Mouse (Mus musculus): Measurements from ENCODE around the gene Sgms1. TPM values are rescaled to one million over a fixed set of nuclear protein-coding genes. Genes with fewer than 3 reads are reported as not detected.

Sgms1 gene
- polyA plus RNA-seq, 1 experiment from 2014 or later = 28.9 TPM

DNA sequence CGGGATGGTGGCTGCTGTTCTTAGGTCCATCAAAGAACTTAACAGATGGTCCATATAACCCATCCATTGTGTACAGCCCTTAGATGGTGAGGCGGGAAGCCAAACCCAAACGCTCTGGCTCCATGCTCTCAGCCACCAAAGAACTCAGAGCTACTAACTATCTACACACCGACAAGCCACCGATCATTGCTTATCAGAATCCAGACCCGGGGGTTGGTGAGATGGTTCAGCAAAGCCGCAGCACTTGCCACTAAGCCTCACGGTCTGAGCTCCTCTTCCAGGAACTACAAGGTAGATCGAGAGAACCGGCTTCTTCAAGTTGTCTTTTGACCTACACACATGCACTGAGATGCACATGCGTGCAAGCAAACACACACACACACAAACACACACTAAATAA, 8.8 kb downstream of the Sgms1 start:
- no peaks in the 10 kb centered on the region for H3K27me3 ChIP-seq

GRCm38 (mm10) chr19:32379239-32379920, 10.1 kb downstream of the Sgms1 start:
- Histone ChIP-seq H3K27ac (no peak overlapping the region), H3K36me3 (no peaks in the 10 kb centered on the region), H3K4me1 (peaks cover 13% of the 10 kb centered on the region), H3K9me3 (no peaks in the 10 kb centered on the region), H3K9ac (no peak overlapping the region), H3K4me2 (replicated peaks) (no peak overlapping the region), H3K4me3 (no peak overlapping the region), H3K27me3 (no peaks in the 10 kb centered on the region)
- WGBS = 79% methylated on average over 6 of the region's 6 CpGs
- ATAC-seq (ENCODE audit: insufficient number of reproducible peaks, insufficient read depth, low FRiP score, low TSS enrichment) = no peak

More for the DNA sequence above, 8.8 kb downstream of the Sgms1 start:
- Histone ChIP-seq H3K4me3 (no peak overlapping the region), H3K27ac (no peak overlapping the region), H3K4me1 (peaks cover 13% of the 10 kb centered on the region), H3K9me3 (no peaks in the 10 kb centered on the region), H3K36me3 (no peaks in the 10 kb centered on the region), H3K9ac (no peak overlapping the region), H3K4me2 (replicated peaks) (no peak overlapping the region)
- 94% methylated on average over 11 of the region's 11 CpGs for WGBS
- ATAC-seq (ENCODE audit: insufficient number of reproducible peaks, insufficient read depth, low FRiP score, low TSS enrichment) = no peak

DNA sequence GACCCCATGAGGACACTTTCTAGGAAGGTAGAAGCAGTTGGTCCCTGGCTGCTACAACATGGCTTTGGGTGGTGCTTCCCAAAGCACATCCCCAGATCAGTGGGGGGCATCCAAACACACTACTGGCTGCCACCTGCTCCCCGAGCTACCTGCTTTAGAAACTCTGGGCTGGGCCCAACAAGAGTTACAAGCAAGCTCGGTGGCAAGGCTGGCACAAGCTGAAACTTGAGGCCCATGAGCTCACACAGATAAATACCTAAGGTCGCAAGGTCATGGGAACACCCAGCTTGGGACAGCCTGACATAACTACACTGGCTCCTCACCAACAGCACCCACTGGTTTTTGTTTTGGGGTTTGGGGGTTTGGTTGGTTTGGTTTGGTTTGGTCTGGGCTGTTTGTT, 10.9 kb downstream of the Sgms1 start:
- Histone ChIP-seq H3K36me3 (no peaks in the 10 kb centered on the region), H3K4me1 (peaks cover 13% of the 10 kb centered on the region), H3K4me3 (no peak overlapping the region), H3K9me3 (no peaks in the 10 kb centered on the region), H3K4me2 (replicated peaks) (no peak overlapping the region), H3K9ac (no peak overlapping the region), H3K27me3 (no peaks in the 10 kb centered on the region), H3K27ac (no peak overlapping the region)
- no peak for ATAC-seq (ENCODE audit: insufficient number of reproducible peaks, insufficient read depth, low FRiP score, low TSS enrichment)
- 67% methylated on average over 3 of the region's 3 CpGs for WGBS

GRCm38 (mm10) chr19:32377701-32378325, 11.7 kb downstream of the Sgms1 start:
- H3K9me3 ChIP-seq = no peaks in the 10 kb centered on the region
- no peak overlapping the region for H3K4me2 ChIP-seq (replicated peaks)
- H3K9ac ChIP-seq = no peak overlapping the region
- H3K4me3 ChIP-seq = no peak overlapping the region
- ATAC-seq (ENCODE audit: insufficient number of reproducible peaks, insufficient read depth, low FRiP score, low TSS enrichment) = no peak
- no peak overlapping the region for H3K27ac ChIP-seq
- peaks cover 13% of the 10 kb centered on the region for H3K4me1 ChIP-seq
- H3K27me3 ChIP-seq = no peaks in the 10 kb centered on the region
- no peaks in the 10 kb centered on the region for H3K36me3 ChIP-seq
- WGBS = 65% methylated on average over 6 of the region's 7 CpGs

DNA sequence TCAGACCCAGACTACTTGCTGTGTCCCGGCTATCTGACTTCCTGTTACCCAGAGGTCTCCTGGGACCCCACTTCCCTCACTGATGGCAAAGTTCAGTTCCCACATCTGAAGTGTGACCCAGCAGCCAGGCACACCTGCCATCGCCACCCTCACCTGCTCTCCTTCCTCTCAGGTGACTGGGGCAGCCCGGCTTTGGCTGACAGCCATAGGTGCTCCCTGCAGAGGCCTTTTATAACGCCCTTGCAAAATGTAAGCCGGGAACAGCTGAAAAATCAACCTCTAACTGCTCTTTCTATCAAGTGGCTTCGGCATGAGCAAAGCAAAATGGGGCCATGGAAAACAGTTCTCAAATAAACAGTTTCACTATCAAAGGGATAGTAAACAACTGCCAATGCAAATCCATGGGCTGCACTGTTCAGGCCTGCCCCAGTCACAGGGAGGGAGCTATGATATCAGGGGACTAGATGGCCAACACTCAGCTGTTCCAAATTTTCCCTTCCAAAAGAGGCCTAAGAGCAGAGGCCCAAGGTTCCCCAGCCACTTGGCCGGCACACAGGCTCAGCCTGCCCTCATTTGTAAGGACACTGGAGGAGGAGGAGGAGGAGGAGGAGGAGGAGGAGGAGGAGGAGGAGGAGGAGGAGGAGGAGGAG, 12.5 kb downstream of the Sgms1 start:
- H3K4me1 ChIP-seq = peaks cover 13% of the 10 kb centered on the region
- no peak for ATAC-seq (ENCODE audit: insufficient number of reproducible peaks, insufficient read depth, low FRiP score, low TSS enrichment)
- H3K4me3 ChIP-seq = no peak overlapping the region
- no peak overlapping the region for H3K9ac ChIP-seq
- no peaks in the 10 kb centered on the region for H3K27me3 ChIP-seq
- no peak overlapping the region for H3K4me2 ChIP-seq (replicated peaks)
- 53% methylated on average over 7 of the region's 7 CpGs for WGBS
- H3K9me3 ChIP-seq = no peaks in the 10 kb centered on the region
- no peaks in the 10 kb centered on the region for H3K36me3 ChIP-seq
- no peak overlapping the region for H3K27ac ChIP-seq

DNA sequence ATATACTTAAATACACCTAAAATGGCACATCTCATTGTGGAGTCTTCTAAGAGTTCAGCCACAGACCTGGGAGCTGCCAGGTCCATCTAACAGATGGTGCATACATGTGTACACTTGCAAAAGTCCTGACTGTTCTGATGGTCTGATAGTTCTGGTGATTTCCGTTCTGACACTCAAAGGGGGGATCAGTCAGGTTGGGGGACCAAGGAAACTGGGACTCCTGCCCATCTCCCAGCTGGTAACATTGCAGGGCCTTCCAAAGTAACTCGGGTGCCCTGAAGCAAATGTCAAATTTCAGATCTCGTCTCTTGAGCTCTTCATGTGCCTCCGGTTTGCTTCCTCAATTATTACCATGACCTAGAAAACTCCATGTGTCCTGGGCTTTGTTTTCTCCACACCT, 13.5 kb downstream of the Sgms1 start:
- Histone ChIP-seq H3K4me3 (no peak overlapping the region), H3K27me3 (no peaks in the 10 kb centered on the region), H3K4me2 (replicated peaks) (no peak overlapping the region), H3K4me1 (peaks cover 13% of the 10 kb centered on the region), H3K9me3 (no peaks in the 10 kb centered on the region), H3K36me3 (no peaks in the 10 kb centered on the region), H3K9ac (no peak overlapping the region), H3K27ac (no peak overlapping the region)
- no peak for ATAC-seq (ENCODE audit: insufficient number of reproducible peaks, insufficient read depth, low FRiP score, low TSS enrichment)
- WGBS = 86% methylated on average over 4 of the region's 4 CpGs

DNA sequence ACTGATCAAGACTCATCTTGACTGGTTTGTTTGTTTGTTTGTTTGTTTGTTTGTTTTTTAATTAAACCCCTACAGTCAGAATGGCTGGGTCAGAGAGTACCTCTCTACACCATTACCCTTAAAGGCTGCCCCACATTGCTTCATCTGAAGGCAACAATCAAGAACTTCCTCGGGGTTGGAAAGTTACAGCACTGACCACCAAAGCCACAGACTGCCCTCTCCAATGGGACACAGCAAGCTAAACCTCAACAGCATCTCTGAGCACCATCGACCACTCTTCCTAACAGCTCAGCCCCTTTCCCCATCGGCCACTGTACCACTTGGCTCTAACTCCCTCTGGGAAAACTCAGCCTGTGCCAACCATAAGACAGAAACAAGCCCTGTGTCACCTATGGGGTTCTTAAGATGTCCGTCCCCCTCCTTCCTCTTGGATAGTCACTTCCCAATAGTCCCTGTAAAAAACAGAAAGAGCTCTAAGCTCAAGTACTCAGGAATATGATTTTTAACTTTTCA, 14.0 kb downstream of the Sgms1 start:
- no peak overlapping the region for H3K4me2 ChIP-seq (replicated peaks)
- H3K27ac ChIP-seq = no peak overlapping the region
- no peaks in the 10 kb centered on the region for H3K36me3 ChIP-seq
- 95% methylated on average over 4 of the region's 4 CpGs for WGBS
- H3K4me3 ChIP-seq = no peak overlapping the region
- peaks cover 13% of the 10 kb centered on the region for H3K4me1 ChIP-seq
- H3K27me3 ChIP-seq = no peaks in the 10 kb centered on the region
- H3K9me3 ChIP-seq = no peaks in the 10 kb centered on the region
- no peak overlapping the region for H3K9ac ChIP-seq
- no peak for ATAC-seq (ENCODE audit: insufficient number of reproducible peaks, insufficient read depth, low FRiP score, low TSS enrichment)

DNA sequence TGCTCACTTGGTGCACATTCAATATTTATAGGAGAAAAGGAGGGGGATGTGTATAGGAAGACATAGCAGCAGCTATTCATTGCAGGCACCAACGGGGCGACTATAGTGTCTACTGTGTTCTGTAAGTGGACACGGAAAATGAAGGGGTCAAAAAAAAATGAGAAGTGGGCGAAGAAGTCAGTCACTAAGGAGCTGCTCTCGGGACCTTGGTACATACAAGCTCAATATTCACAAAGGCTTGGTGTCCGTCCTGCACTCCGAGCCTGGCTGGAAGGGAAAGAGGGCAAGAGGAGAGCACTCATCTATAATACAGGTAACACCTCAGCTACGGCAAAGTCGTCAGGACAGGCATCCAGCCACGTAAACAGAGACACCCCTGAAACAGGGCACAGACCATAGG, 14.8 kb downstream of the Sgms1 start:
- 87% methylated on average over 10 of the region's 10 CpGs for WGBS
- Histone ChIP-seq H3K27me3 (no peaks in the 10 kb centered on the region), H3K4me1 (peaks cover 13% of the 10 kb centered on the region), H3K9me3 (no peaks in the 10 kb centered on the region), H3K4me2 (replicated peaks) (no peak overlapping the region), H3K4me3 (no peak overlapping the region), H3K36me3 (no peaks in the 10 kb centered on the region), H3K27ac (no peak overlapping the region), H3K9ac (no peak overlapping the region)
- ATAC-seq (ENCODE audit: insufficient number of reproducible peaks, insufficient read depth, low FRiP score, low TSS enrichment) = no peak

GRCm38 (mm10) chr19:32373865-32374655, 15.5 kb downstream of the Sgms1 start:
- no peak overlapping the region for H3K27ac ChIP-seq
- no peak overlapping the region for H3K4me2 ChIP-seq (replicated peaks)
- H3K9ac ChIP-seq = no peak overlapping the region
- WGBS = 47% methylated on average over 16 of the region's 16 CpGs
- H3K4me1 ChIP-seq = peaks cover 13% of the 10 kb centered on the region
- no peak overlapping the region for H3K4me3 ChIP-seq
- no peaks in the 10 kb centered on the region for H3K27me3 ChIP-seq
- ATAC-seq (ENCODE audit: insufficient number of reproducible peaks, insufficient read depth, low FRiP score, low TSS enrichment) = no peak
- no peaks in the 10 kb centered on the region for H3K9me3 ChIP-seq
- H3K36me3 ChIP-seq = no peaks in the 10 kb centered on the region

DNA sequence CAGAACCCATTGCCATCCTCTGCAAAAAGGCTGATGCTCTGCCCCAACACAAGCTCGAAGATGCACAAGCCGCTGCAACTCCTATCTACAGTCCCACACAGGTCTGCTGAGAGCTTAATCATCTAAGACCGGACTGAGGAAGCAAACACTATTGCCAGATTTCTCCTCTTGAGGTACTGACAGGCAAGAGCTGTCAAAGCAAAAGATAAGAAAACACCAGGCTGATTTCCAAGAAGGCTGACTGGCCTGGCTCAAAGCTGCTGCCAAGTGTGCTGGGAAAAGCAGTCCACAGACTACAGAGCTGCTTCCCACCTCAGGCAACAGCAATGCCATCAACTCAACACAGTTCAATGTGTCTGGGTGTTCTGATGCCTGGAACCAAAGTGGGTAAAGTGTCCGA, 17.1 kb downstream of the Sgms1 start:
- Histone ChIP-seq H3K36me3 (no peaks in the 10 kb centered on the region), H3K27ac (no peak overlapping the region), H3K9me3 (no peaks in the 10 kb centered on the region), H3K9ac (no peak overlapping the region), H3K27me3 (no peaks in the 10 kb centered on the region), H3K4me3 (no peak overlapping the region), H3K4me1 (peaks cover 6% of the 10 kb centered on the region), H3K4me2 (replicated peaks) (no peak overlapping the region)
- WGBS = 92% methylated on average over 4 of the region's 4 CpGs
- ATAC-seq (ENCODE audit: insufficient number of reproducible peaks, insufficient read depth, low FRiP score, low TSS enrichment) = no peak

GRCm38 (mm10) chr19:32367333-32367732, 22.2 kb downstream of the Sgms1 start:
- H3K4me2 ChIP-seq (replicated peaks) = no peak overlapping the region
- WGBS = 94% methylated on average over 8 of the region's 8 CpGs
- no peak overlapping the region for H3K27ac ChIP-seq
- no peak overlapping the region for H3K4me3 ChIP-seq
- 0 out of 2 replicates have a peak, but pooled peaks cover 3% of the 10 kb centered on the region for H3K4me1 ChIP-seq
- H3K9ac ChIP-seq = no peak overlapping the region
- H3K27me3 ChIP-seq = no peaks in the 10 kb centered on the region
- no peaks in the 10 kb centered on the region for H3K36me3 ChIP-seq
- no peaks in the 10 kb centered on the region for H3K9me3 ChIP-seq
- ATAC-seq (ENCODE audit: insufficient number of reproducible peaks, insufficient read depth, low FRiP score, low TSS enrichment) = no peak
